Mouse (Mus musculus) thymus, adult 18-20 months (tissue): Measurements from ENCODE around the gene Tmem182.

ENCODE experiments used
- DNase-seq, 2 experiments: peaks; one replicate each; pipeline ENCODE4 v3.0.0; 2022; ENCODE audit warnings: mixed read lengths in 2 of 2

Tmem182 gene

DNA sequence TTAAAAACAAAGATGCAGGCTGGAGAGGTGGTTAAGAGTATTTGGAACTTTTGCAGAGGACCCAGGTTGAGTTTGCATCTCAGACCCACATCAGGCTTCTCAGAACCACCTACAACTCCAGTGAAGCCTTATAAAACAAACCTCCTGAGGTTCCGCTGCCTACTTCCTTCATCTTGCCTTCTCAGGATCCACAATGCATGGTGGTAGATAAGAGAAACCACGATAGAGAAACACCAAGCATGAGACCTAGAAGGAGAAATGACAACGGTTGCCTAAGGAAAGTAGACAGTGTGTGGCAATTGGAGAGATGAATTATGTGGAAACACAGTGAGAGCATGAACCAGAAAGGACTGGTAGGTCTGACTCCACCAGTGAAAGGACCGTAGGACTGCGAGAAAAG, 4.5 kb upstream of the Tmem182 start:
- no peak for DNase-seq

DNA sequence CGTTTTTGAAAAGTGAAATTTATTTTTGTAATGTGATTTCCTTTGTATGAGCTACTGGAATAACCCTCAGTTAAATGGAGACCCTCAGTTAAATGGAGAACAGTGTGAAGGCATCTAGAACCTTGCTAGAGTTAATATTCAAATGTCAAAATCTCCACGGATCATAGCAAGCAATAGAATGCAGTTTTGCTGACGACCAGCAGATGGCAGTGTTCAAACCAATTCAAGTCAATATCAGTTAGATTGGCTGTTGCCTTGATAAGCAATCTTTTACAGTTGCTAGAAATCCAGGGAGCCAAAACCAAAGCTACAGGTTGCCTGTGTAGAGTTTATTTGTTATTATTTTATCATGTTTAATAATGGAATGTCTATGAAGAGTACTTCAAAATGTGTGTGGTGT, 2.6 kb upstream of the Tmem182 start:
- DNase-seq = no peak

DNA sequence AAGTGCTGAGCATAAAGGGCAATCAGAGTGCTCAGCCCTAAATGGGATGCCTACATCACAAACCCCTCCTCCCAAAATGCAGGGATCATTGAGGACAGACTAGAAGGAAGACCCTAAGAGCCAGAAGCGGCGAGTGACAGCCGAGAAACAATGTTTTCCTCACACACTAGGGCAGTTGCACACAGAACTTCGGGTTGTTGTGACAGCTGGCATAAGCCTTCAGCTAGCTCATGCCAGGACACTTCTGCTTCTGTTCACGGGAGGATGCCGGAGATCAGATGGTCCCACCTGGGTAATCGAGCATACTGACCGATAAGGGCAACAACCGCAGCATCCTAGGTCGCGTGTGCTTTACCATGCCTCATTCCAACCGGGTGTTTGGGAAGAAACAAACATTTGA, 1.3 kb upstream of the Tmem182 start:
- no peak for DNase-seq

DNA sequence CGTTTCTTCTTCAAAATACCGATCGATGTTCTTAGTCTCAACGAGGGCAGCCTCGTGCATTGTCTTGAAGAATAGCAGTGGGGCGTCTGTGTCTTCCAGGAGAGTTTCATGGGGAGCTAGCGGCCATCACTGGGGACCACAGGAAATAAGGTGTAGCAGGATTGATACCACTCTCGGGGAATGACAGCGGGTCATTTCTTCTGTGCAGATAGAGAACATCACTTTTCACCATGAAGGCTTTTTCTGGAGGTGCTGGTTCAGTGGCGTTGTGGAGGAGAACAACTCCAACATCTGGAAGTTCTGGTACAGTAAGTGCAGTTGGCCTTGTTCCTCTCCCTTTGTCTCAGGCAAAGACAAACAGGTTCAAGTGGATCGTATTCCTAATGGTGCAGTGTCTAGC, 490 bp downstream of the Tmem182 start:
- DNase-seq = no peak

DNA sequence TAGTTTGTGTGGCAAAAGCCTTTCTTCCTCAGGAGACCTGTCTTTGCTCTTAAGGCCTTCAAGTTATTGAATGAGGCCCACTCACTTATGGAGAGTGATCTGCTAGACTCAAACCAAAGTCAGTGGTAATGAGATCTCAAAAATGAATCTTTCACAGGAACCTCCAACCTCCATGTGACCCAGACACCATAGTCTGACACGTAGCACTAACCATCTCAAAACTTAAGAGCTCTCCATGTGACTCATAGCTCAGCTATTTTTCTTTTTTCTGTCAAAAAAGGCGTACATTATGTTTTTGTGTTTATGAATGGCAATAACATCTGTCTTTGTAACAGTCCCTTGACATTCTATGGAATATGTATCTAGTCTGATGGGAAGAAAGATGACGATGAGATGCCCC, 3.2 kb downstream of the Tmem182 start:
- no peak for DNase-seq

DNA sequence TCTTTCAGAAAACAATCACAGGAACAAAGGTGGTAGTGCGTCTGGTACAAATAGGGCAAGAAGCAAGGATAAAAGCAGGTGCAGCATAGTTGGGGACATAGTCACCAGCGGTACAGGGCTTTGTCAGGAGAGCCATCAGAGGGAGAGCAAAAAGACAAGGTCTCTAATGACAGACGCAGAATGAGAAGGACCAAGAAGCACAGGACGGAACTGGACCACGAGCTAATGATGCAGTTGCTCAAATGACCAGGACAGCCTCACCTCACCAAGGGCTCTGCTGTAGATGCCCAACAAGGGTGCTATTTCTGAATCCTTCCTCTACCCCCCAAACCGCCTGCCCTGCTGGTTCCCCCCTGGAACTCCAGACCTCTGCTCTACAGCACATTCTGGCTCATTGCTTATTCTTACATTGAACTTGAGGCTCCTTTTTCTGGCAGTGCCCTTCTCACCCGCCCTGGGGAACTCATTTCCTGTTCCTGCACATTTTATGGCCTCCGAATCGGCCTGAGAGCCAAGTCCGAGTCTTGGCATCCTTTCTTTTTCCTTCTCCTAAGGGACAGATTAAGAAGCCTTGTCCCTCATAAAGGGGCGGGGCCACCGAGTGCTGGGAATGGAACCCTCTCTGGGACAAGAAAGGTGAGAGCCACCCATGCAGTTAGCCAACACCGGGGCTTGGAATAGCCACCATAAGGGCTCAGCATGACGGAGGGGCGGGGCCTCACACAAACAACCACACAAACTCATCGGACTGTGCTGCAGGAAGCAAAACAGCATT, 9.9 kb downstream of the Tmem182 start:
- no peak for DNase-seq

DNA sequence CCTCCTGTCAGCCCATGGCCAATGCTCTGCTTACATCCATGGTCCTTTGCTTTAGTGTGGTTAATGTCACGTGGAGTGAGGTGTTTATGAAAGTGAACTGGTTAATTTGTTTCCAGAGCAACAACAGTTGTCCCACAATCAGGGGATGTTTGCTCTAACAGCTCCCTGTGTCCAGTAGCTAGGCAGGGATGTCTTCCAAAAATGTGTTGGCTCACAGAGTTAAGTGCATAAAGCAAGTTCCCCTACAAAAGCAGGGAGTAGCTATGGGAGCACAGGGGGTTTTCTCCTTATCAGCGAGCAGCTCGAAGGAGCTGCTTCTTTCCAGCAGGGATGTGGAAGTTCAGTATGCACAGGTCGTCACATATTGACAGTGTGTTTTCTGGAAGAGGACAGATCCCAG, 19.1 kb downstream of the Tmem182 start:
- DNase-seq = no peak

DNA sequence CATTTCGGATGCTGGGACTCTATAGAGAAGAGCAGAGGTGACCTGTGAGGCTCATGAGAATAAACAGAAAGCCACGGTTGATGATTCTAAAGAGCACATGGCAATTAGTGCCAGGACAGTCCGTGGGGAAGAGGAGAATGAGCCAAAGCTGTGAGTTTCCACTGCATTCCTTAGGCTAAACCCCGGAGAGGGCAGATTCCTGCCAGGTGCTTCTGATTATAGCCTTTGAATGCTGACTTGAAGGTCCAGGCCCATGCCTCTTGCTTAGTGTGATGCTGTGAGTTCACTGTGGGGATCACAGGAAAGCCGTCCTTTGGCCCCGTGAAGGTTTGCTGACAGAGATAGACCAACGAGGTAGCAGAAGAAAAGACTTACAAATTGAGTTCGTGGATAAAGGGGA, 19.5 kb downstream of the Tmem182 start:
- DNase-seq = no peak

DNA sequence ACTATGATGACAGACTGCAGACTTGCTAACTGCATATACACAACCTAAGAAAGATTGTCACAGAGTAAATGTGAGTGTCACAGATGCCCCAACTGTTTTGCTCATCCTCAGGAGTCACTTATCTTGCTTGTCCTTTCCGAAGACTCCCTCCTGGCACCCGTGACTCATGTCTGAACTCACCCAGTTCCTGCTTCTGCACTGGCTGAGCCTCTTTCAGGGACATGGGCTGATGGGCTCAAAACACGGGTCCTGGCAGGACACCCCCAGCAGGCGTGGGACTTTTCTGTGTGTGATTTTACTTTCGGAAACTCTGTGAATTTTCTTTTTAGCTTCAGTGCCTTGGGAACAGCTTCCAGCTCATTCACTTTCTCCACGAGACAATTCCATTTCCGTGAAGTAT, 20.4 kb downstream of the Tmem182 start:
- no peak for DNase-seq

DNA sequence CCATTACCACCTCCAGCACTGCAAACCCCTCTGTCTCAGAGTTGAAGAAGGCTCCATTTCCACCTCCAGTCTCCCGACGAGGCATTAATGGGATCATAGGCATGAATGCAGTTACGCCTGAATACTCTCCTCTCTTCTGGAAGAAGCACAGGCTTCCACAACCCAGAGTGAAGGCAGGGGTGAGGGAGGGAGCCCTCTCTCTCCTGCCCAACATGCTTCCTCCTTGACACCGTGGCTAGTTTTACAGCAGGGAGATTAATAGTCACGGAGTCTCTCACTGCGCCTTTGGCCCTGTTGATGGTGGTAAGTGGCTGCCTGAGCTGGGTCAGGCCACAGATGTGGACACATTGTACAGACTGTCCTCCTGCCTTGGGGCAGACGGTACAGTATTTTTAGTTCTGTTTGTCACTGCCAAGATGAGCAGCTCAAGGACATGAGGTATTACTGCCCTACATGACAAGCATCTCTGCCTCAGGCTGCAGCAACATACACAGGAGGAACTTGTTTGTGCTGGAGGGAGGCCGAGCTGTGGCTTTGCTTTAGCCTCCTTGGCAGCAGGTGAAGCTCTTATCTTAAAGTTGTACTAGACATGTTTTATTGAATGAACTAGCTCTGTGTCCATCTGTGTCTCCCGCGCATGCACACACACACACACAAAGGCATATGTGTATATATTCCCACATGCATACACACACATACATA, 24.0 kb downstream of the Tmem182 start:
- DNase-seq = no peak

DNA sequence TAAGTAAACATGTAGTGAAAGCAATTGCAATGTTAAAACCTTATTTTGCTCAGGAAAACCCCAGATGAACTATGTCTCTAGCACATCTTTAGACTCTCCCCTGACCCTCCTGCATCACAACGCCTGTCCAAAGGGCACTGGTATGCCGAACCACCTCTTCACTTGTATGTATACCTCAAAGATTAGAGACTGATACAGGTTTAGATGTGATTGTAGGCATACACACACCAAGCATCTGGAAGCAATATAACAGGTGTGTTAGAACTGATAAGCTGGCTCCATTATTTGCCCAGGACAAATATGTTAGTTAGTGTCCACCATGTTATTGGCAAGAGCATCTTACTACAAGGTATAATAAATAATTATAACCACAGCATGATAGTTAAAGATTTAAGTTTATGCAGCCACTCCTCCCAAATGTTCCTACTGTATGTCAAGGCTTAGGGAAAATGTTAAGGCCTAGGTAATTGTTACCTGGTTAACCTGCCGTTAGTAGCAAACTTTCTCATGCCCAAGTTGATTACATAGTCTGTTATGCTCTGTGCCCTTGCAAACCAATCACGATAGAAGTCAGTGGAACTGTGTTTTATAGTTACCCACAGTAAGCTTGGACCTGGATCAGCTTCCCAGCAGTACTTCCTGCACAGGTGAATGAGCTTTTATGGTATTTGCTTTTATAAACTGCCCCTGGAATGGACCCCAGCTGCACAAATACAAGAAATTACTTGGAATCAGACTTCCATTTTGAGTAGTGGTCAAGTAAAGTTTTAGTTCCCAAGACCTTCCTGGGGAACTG, 25.5 kb downstream of the Tmem182 start:
- DNase-seq = no peak

DNA sequence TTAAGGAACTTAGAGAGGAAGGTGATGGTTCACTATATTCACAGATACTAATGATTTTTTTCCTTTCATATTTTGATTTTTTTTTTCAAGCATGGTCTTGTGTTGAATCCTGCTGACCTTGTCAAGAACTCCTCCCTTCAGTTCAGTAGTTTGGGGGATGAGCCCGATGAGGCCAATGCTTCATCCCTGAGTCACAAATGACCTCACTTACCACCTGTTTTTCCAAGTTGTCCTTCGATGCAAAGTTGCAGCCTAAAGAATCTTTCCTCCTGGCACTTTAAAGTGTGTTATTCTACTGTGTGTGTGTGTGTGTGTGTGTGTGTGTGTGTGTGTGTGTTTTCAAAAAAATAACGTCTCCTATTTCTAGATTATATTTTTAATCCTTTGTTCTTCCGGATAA, 30.1 kb downstream of the Tmem182 start:
- no peak for DNase-seq

DNA sequence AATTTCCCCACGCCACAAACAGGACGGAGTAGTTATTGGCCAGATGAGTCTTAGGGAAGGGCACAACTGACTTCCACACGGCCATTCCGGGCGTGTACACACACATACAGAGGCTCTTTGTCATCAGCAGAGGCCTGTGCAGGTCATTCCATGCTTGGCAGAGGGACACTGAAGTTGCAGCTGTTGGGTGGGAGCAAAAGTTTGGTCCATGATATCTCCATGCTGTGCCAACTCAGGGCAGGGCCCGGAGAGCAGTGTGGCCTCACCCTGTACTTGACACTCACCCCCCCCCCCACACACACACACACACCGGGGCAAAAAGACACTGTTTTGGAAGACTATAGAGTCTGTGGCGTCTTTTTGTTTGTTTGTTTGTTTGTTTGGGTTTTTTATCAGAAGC, 35.2 kb downstream of the Tmem182 start:
- no peak for DNase-seq

DNA sequence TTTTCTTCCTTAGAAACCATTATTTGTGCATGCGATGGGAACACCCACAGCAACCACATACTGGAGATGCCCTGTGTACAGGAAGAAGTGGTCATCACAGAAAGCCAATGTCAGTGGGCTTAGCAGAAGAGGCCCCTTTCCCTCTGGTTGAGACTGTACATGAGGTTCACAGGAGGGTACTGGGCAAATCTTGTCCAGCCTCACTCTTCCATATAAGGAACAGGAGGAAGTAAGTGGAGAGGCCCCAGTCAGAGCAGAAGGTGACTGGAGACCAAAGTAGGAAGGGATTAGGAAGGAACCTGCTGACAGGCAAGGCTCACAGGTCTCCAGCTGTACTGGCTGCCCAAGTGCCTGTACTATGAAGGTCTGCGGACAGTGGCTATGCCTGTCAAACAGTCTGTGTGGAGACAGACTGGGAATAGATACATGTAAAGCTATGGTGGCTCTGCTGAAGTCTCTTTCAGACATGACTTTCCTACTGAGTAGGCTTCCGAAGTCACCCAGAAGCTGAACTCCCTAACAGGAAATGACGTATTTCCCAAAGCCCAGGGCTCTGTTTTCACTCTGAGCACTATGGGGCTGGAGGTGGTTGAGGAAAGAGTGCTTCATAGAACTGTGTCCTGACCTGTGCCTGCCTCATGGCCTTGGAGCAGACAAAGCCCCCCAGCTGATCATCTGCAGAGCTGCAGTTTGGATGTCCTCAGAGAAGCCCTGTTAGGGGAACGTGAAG, 35.8 kb downstream of the Tmem182 start:
- no peak for DNase-seq

DNA sequence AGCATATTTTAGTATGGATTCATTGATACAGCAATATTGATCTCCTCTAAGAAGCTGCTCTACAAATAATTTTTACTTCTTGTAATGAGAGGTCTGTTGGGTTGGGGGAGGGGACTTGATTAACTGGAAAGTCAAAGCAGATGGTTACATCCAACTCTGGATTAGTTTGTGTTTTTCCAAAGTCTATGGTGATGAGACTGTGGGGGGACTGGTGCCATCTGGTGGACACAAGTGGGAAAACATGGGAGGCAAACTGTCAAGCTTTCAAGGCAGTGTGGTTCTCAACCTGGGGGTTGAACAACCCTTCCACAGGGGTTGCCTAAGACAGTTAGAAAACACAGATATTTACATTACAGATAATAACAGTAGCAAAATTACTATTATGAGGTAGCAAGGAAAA, 39.2 kb downstream of the Tmem182 start:
- DNase-seq = no peak

DNA sequence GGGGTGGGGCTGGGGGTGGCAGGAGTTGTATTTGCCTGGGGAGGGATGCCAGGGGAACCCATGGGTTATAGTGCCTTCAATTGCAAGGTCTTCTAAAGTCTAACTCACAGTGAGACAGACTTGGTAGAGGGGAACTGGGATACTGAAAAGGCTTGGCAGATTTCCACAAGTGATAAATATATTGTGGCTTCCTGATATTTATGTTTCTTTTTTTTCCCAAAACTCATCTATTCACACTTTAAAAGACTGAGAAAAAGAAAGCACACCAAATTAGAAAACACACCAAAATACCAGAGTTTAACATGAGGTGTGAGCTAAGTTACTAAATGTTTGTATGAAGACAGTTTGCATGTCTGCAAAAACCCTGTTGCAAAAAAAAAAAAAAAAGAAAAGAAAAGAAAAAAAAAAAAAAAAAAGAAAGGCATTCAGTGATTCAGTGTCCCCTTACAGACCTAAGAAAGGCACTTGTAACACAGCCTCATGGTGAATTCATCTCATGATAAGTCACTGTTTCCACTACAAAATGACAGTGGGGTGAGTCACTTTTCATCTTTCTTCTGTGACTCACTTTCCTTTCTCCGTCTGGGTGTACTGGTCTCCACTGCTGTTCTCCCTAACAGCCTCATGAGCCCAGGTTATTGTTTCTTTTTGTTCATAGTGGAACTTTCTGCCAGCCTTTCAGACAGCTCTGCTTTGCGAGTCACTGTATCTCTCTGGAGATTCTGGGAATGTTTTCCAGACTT, 42.0 kb downstream of the Tmem182 start:
- DNase-seq = no peak

DNA sequence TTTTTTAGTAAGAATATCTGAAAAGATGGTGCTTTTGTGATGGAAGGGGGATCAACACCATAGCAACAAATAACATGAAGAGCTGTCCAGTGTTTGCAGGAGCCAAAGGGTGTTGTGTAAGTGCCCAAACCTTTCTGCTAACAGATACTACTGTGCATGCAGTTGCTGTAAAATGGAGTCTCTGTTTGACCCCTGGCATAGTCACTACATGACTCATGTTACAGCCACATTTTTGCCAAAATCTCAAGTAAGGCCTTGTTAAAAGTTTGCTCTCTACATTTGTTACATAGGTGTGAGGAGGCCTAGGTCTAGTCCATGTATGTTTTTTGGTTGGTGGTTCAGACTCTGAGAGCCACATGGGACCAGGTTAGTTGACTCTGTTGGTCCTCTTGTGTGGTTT, 45.9 kb downstream of the Tmem182 start:
- no peak for DNase-seq

DNA sequence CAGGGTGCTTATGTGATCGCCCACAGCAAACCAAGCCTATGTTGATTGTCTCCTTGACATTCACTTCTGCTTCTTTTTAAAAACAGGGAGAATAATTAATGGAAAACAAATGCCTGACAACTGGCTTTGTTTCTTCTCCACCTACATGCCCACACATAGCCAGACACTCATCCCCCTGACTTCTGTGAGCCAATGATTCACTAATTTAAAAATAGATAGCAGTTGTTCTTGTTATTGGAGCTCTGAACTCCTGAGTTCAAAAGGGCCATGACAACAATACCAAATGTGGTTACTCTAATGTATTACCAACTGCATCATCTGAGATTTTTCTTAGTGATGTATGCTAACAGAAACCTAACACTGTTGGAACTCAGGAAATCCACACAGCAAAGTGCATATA, 49.9 kb downstream of the Tmem182 start:
- DNase-seq = no peak

DNA sequence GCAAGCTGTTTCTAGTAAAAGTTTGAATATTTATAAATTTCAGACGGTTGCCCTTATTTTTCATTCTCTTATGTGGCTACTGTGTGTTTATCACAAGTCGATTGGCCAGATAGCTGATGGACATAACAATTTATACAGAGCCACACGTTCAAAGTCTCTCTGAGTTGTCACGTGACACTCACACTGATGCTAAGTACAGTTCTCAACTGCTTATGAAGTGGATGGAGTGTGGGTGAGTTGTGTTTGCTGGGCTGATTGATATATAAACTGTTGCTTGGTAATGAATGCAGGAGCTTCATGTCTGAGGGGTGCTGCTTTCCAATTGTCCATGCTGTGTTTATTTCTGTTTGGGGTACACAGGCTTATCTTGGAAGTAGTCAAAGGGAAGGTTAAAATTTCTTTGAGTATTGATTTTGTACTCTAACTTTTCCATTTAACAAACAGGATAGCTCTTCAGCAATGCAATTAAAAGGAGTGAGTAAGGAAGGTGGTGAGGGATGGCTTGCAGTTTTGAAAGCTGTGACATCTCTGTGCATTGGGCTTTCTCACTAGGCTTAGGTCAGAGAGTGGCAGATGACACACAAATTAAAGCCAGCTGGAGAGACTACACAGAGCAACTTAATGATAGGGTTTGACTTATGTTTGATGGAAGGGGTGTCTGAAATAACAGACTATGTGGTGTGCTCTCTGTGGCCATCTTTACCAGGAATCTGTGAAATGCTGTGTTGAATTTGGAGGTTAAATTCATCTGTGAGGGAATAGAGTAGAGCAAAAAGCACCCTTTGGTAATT, 51.6 kb downstream of the Tmem182 start:
- no peak for DNase-seq

DNA sequence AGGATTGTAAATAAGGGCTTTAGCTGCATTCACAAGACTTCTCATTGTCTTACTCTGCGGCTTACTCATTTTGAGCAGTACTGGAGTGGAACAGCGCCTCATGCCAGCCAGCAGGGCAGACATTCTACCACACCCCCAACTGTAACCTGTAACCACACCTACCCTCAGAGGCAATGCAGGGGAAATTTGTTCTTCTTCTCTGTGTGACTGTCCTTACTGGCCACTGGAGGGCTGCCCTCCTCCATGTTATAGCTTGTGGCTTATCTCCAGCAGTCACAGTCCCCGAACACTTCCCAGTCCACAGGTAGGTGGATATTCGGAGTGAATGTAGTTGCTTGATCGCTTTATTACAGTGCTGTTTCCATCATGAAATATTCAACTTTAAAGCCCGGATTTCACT, 59.6 kb downstream of the Tmem182 start:
- no peak for DNase-seq

DNA sequence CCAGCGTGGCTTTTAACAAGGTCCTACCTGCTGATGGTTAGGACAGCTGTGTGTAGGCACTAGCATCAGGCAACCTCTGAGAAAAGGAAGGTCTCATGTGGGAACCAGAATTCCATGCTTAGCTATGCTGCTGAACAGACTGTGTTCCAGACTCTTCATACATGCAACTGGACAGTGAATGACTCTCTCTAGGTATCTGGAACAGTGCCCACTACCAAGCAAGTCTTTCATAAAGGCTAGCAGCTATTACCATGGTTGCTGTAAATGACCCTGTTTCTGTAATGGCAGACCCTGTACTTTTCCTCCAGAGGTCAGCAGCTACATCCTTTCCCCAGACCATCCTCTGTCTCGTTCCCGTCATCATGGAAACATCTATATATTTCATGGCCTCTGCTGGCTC, 61.7 kb downstream of the Tmem182 start:
- no peak for DNase-seq

DNA sequence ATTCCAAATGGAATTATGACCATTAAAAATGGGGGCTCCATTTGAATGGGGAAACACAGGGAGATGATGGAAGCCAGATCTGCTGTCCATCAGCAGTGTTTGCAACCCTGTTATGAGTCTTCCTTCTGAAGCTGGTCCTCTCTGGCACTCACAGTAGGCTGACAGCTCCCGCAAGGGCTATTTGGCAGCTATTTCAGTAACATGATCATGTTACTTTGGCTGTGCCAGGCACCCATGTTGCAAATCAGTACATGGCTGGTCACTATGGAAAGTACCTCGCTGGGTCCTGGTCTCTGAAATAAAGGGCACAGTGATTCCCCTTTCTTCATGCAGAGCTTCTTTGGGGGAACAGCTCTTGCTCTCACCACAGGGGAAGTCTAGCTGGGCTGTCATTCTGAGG, 62.2 kb downstream of the Tmem182 start:
- DNase-seq = no peak
